Mouse (Mus musculus) midbrain, embryonic 10.5 days (tissue): ENCODE data around the gene Atxn1. TPM values are rescaled to one million over a fixed set of nuclear protein-coding genes. Genes with fewer than 3 reads are reported as not detected.
A peak's percentile ranks its signal among the peaks of the same experiment; 100 is the strongest.

Experiments used
- DNase-seq: peaks from one replicate; pipeline ENCODE4 v3.0.0-alpha.2; 2017; ENCODE audit warnings: low spot score
- H3K27ac ChIP-seq: fragments of 300-500 bp; sonication (generic); replicated peaks from 2 replicates; pipeline ENCODE4 v1.5.1; 2016; ENCODE audit warnings: mild to moderate bottlenecking
- H3K27me3 ChIP-seq: fragments of 300-500 bp; sonication (generic); 2 replicates; pipeline ENCODE4 v1.6.1; 2016; ENCODE audit warnings: low read depth, mild to moderate bottlenecking; ENCODE audit not compliant: poor library complexity, severe bottlenecking
- H3K36me3 ChIP-seq: fragments of 300-500 bp; sonication (generic); 2 replicates; pipeline ENCODE4 v1.6.1; 2016; ENCODE audit warnings: mild to moderate bottlenecking, moderate library complexity
- H3K4me1 ChIP-seq: fragments of 300-500 bp; sonication (generic); 2 replicates; pipeline ENCODE4 v1.6.1; 2016
- H3K4me3 ChIP-seq: fragments of 300-500 bp; sonication (generic); 2 replicates; pipeline ENCODE4 v1.5.1; 2016; ENCODE audit warnings: mild to moderate bottlenecking, moderate library complexity
- H3K9me3 ChIP-seq: fragments of 300-500 bp; sonication (generic); replicated peaks from 2 replicates; pipeline ENCODE4 v1.6.1; 2016; ENCODE audit warnings: mild to moderate bottlenecking
- WGBS: fragments of 180-500 bp; shearing (Covaris S2); methylation state at CpG from one replicate; pipeline ENCODE4 v1.1.7; 2016; 5-methylcytosine and 5-hydroxymethylcytosine counted together
- polyA plus RNA-seq: library from polyadenylated mRNA; unstranded; fragments of >200 nt; fragmentation: Nextera tagmentation; extraction: Ambion mirVana; gene quantifications from 2 replicates; pipeline ENCODE4 v1.2.1, GENCODE M21; 2016

The Atxn1 gene
- polyA plus RNA-seq, 1 experiment from 2014 or later, result 1.3 TPM

GRCm38 (mm10) chr13:45614762-45615161 is 350.0 kb downstream of the Atxn1 start:
- no peaks in the 10 kb centered on the region for H3K27me3 ChIP-seq
- H3K4me3 ChIP-seq, result no peak overlapping the region
- 75% methylated on average over 11 of the region's 11 CpGs for WGBS
- H3K27ac ChIP-seq, result no peak overlapping the region
- no peaks in the 10 kb centered on the region for H3K4me1 ChIP-seq
- DNase-seq, result no peak
- no peaks in the 10 kb centered on the region for H3K9me3 ChIP-seq
- H3K36me3 ChIP-seq, result no peaks in the 10 kb centered on the region

DNA sequence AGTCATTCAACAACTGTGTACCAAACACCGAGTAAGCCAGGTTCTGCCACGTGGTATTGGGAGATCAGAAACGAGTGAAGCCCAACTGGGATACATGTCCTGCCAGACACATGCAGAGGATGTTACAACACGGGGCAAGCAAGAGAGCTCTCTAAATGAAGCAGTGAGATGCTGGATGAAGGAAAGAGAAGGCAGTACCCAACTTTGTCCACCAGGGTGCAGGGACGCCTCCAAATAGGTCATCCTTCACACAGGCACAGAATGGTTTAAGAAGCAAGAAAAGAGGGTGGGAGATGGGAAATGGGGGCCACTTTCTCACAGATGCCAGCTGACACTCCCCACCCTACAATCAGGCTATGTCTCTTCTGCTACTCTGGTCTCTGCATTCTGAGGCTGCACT is 351.5 kb downstream of the Atxn1 start:
- Histone ChIP-seq H3K27me3 (no peaks in the 10 kb centered on the region), H3K4me1 (no peaks in the 10 kb centered on the region), H3K9me3 (0 out of 2 replicates have a peak, but pooled peaks cover 6% of the 10 kb centered on the region), H3K27ac (no peak overlapping the region), H3K36me3 (no peaks in the 10 kb centered on the region), H3K4me3 (no peak overlapping the region)
- DNase-seq, result peak; percentile 40
- WGBS, result 35% methylated on average over 5 of the region's 5 CpGs

DNA sequence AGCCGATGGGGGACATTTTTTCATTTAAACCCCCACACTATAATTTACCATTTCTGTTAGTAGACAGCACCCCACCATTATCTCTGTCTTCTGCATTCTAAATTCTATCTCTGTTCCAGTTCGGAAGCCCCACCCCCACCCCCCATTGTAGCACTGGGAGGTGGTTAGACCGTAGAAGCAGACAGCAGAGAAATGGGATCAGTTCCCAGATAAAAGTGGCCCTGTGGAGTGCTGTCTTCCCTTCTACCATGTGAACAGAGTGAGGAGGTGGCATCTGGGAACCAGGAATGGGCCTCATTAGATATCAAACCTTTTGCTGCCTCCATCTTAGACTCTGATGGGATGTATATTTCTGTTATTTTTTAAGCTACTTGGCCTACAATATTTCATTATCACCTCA is 353.3 kb downstream of the Atxn1 start:
- H3K27ac ChIP-seq, result no peak overlapping the region
- H3K9me3 ChIP-seq, result 0 out of 2 replicates have a peak, but pooled peaks cover 6% of the 10 kb centered on the region
- H3K27me3 ChIP-seq, result no peaks in the 10 kb centered on the region
- H3K4me1 ChIP-seq, result no peaks in the 10 kb centered on the region
- H3K4me3 ChIP-seq, result no peak overlapping the region
- no peaks in the 10 kb centered on the region for H3K36me3 ChIP-seq
- DNase-seq, result no peak
- 77% methylated on average over 3 of the region's 3 CpGs for WGBS

DNA sequence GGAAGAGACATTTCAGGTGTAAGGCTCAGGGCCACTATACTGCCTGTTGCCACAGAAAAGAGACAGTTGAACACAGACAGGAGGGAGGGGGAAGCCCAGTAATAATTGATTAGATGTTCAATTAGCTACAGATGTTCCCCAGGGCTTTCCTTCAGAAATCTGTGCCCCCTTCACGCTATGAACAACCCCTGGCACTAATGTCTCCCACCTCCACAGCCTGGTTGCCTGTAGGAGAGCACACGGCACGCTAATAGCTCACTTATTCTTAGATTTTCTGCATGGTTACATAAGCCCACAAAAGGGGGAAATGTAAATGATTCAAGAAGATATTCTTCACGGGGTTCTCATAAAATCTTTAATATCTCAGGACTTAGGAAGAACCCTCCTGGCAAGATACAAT is 355.3 kb downstream of the Atxn1 start:
- WGBS, result 79% methylated on average over 4 of the region's 4 CpGs
- Histone ChIP-seq H3K36me3 (no peaks in the 10 kb centered on the region), H3K27me3 (no peaks in the 10 kb centered on the region), H3K4me3 (no peak overlapping the region), H3K27ac (no peak overlapping the region), H3K9me3 (0 out of 2 replicates have a peak, but pooled peaks cover 6% of the 10 kb centered on the region), H3K4me1 (no peaks in the 10 kb centered on the region)
- no peak for DNase-seq

GRCm38 (mm10) chr13:45608593-45608992 is 356.2 kb downstream of the Atxn1 start:
- Histone ChIP-seq H3K27ac (no peak overlapping the region), H3K36me3 (no peaks in the 10 kb centered on the region), H3K27me3 (no peaks in the 10 kb centered on the region), H3K4me1 (no peaks in the 10 kb centered on the region), H3K4me3 (no peak overlapping the region), H3K9me3 (0 out of 2 replicates have a peak, but pooled peaks cover 6% of the 10 kb centered on the region)
- no peak for DNase-seq
- 96% methylated on average over 5 of the region's 5 CpGs for WGBS

DNA sequence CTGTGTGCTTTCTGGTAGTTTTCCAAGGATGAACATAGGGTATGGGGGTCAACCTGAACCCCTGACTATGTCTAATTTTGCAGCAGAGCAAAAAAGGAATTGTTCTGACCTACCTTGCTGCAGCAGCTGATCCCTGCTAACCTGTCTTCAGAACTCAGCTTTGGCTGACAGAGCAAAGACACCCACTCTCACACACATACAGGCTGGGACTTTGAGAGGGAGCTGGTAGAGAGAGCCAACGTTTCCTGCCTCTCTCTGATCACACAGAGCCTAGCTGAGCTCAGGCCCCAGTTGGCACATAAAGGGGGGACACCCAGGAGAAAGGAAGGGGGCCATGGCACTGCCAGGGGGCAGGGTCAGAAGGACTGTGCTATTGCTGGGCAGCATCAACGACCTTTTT is 356.9 kb downstream of the Atxn1 start:
- Histone ChIP-seq H3K27ac (no peak overlapping the region), H3K4me3 (no peak overlapping the region), H3K36me3 (no peaks in the 10 kb centered on the region), H3K9me3 (0 out of 2 replicates have a peak, but pooled peaks cover 6% of the 10 kb centered on the region), H3K4me1 (no peaks in the 10 kb centered on the region), H3K27me3 (no peaks in the 10 kb centered on the region)
- WGBS, result 78% methylated on average over 2 of the region's 2 CpGs
- no peak for DNase-seq

DNA sequence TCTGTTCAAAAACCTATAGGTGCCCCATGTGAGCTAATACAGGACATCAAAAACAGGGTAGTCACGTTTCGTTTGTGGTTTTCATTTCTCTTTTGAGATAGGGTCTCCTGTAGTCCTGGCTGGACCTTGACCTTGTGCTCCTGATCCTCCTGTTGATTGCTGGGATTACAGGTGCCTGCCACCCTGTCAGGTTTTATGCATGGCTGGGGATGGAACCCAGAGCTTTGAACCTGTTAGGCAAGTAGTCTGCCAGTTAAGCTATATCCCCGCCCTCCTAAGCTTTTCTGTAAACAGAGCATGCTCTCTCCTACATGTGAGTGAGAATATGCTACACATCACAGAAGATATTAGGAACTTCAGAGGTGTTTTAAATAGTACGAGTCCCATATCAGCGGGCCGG is 361.2 kb downstream of the Atxn1 start:
- Histone ChIP-seq H3K36me3 (no peaks in the 10 kb centered on the region), H3K4me3 (no peak overlapping the region), H3K27ac (no peak overlapping the region), H3K4me1 (peaks cover 3% of the 10 kb centered on the region; the same call in 1 of the 2 replicates), H3K27me3 (no peaks in the 10 kb centered on the region), H3K9me3 (0 out of 2 replicates have a peak, but pooled peaks cover 3% of the 10 kb centered on the region)
- DNase-seq, result no peak
- WGBS, result 92% methylated on average over 6 of the region's 6 CpGs

- Histone ChIP-seq H3K4me3 (no peak overlapping the region), H3K27me3 (no peaks in the 10 kb centered on the region), H3K9me3 (no peaks in the 10 kb centered on the region), H3K36me3 (no peaks in the 10 kb centered on the region), H3K27ac (no peak overlapping the region), H3K4me1 (peaks cover 3% of the 10 kb centered on the region; the same call in 1 of the 2 replicates)
- DNase-seq, result no peak
- 74% methylated on average over 6 of the region's 6 CpGs for WGBS
Measured at GRCm38 (mm10) chr13:45600443-45600842, 364.4 kb downstream of the Atxn1 start.

GRCm38 (mm10) chr13:45599831-45600230 is 365.0 kb downstream of the Atxn1 start:
- DNase-seq, result no peak
- no peaks in the 10 kb centered on the region for H3K36me3 ChIP-seq
- peaks cover 3% of the 10 kb centered on the region; the same call in 1 of the 2 replicates for H3K4me1 ChIP-seq
- 89% methylated on average over 2 of the region's 2 CpGs for WGBS
- no peak overlapping the region for H3K27ac ChIP-seq
- no peak overlapping the region for H3K4me3 ChIP-seq
- H3K27me3 ChIP-seq, result no peaks in the 10 kb centered on the region
- no peaks in the 10 kb centered on the region for H3K9me3 ChIP-seq

- peaks cover 1% of the 10 kb centered on the region; the same call in 1 of the 2 replicates for H3K4me1 ChIP-seq
- H3K36me3 ChIP-seq, result no peaks in the 10 kb centered on the region
- 89% methylated on average over 7 of the region's 7 CpGs for WGBS
- H3K4me3 ChIP-seq, result no peak overlapping the region
- H3K27ac ChIP-seq, result no peak overlapping the region
- H3K27me3 ChIP-seq, result no peaks in the 10 kb centered on the region
- H3K9me3 ChIP-seq, result no peaks in the 10 kb centered on the region
- DNase-seq, result no peak
Measured at GRCm38 (mm10) chr13:45595416-45595815, 369.4 kb downstream of the Atxn1 start.

DNA sequence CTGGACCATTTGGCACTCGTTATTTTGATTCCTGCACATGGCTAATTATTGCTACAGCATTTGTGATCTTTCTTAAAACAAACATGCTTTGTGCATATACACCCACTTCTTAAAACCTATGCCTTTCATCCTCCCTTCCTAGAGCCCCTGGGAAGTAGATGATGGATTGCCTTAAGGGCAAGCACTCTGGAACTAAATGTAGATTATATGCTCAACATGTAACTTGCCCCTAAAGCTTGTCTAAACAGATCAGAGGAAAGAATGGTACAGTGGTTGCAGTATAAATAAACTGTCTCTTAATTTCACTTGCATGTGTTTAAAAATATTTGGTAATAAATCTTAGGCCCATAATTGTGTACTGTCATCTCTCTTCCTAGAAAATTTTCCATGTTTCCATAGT is 370.9 kb downstream of the Atxn1 start:
- Histone ChIP-seq H3K36me3 (no peaks in the 10 kb centered on the region), H3K9me3 (no peaks in the 10 kb centered on the region), H3K4me3 (no peak overlapping the region), H3K27ac (no peak overlapping the region), H3K27me3 (no peaks in the 10 kb centered on the region), H3K4me1 (no peaks in the 10 kb centered on the region)
- no peak for DNase-seq
- WGBS, result 77% methylated on average over 1 of the region's 1 CpGs

DNA sequence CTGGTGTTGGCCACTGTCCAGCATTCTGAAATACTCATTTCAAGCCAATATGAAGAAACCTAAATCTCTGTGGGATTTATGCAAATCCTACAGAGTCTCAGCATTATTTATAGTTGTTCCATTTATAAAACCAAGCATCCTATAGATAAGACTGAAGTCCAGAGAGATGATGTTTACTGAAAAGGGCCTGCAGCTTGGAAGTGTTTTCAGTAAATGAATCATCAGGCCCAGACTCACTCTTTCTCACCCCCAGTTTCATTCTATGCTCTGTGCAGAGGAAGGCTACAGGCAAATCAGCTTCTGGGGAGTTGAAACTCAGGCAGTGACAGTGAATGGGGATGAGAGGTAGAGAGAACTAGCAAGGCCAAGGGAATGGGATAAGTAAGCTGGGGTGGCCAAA is 373.9 kb downstream of the Atxn1 start:
- Histone ChIP-seq H3K27me3 (no peaks in the 10 kb centered on the region), H3K27ac (no peak overlapping the region), H3K4me3 (no peak overlapping the region), H3K36me3 (no peaks in the 10 kb centered on the region), H3K4me1 (no peaks in the 10 kb centered on the region), H3K9me3 (no peaks in the 10 kb centered on the region)
- DNase-seq, result no peak

DNA sequence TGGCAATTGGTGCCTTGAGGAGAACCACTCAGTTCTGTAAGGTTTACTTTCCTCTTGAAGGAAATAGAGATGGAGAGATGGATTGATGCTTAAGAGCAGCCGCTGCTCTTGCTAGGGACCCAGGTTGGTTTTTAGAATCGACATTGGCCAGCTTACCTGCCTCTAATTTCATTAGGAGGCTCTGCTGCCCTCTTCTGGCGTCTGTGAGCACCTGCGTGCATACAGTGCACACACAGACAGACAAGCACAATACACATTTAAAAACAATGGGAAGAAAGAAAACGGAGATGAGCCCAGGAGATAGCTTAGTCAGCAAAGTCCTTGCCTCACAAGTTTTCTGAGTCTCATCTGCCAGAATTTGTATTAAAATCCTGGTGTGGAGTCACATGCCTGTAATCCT is 381.7 kb downstream of the Atxn1 start:
- DNase-seq, result no peak

GRCm38 (mm10) chr13:45582294-45582693 is 382.5 kb downstream of the Atxn1 start:
- Histone ChIP-seq H3K27ac (no peak overlapping the region), H3K36me3 (no peaks in the 10 kb centered on the region), H3K9me3 (0 out of 2 replicates have a peak, but pooled peaks cover 2% of the 10 kb centered on the region), H3K4me1 (no peaks in the 10 kb centered on the region), H3K27me3 (no peaks in the 10 kb centered on the region), H3K4me3 (no peak overlapping the region)
- WGBS, result 90% methylated on average over 12 of the region's 12 CpGs
- no peak for DNase-seq

More for the DNA sequence above, 381.7 kb downstream of the Atxn1 start:
- Histone ChIP-seq H3K27ac (no peak overlapping the region), H3K4me1 (no peaks in the 10 kb centered on the region), H3K9me3 (0 out of 2 replicates have a peak, but pooled peaks cover 2% of the 10 kb centered on the region), H3K27me3 (no peaks in the 10 kb centered on the region), H3K36me3 (no peaks in the 10 kb centered on the region), H3K4me3 (no peak overlapping the region)
- WGBS, result 84% methylated on average over 5 of the region's 5 CpGs
